Mouse (Mus musculus): ENCODE measurements around the gene Snap25. TPM values are rescaled to one million over a fixed set of nuclear protein-coding genes. Genes with fewer than 3 reads are reported as not detected.
A peak's percentile ranks its signal among the peaks of the same experiment; 100 is the strongest.

The Snap25 gene
- polyA plus RNA-seq, 1 experiment from 2014 or later, result 9.2 TPM

- Histone ChIP-seq H3K4me2 (ENCODE audit: low read depth, low read length) (no peak overlapping the region), H3K27ac (ENCODE audit: low read length) (no peak overlapping the region), H3K9me3 (ENCODE audit: control insufficient read depth, low read length) (no peaks in the 10 kb centered on the region), H3K4me1 (ENCODE audit: control insufficient read depth, insufficient read depth, low read length) (peaks cover 3% of the 10 kb centered on the region; the same call in 1 of the 2 replicates), H3K36me3 (ENCODE audit: control insufficient read depth, insufficient read depth, low read length) (no peaks in the 10 kb centered on the region), H3K9ac (ENCODE audit: low read depth, low read length) (no peak overlapping the region), H3K4me3 (ENCODE audit: low read length) (no peak overlapping the region), H3K27me3 (replicated peaks; ENCODE audit: control insufficient read depth, insufficient read depth, low read length) (no peaks in the 10 kb centered on the region)
- no peak for ATAC-seq
- 74% methylated on average over 2 of the region's 2 CpGs for WGBS
Observed at GRCm38 (mm10) chr2:136742230-136742629, 29.0 kb downstream of the Snap25 start.

GRCm38 (mm10) chr2:136744683-136745326 is 31.6 kb downstream of the Snap25 start:
- no peak overlapping the region for H3K9ac ChIP-seq (ENCODE audit: low read depth, low read length)
- ATAC-seq, result peak; percentile 59
- 74% methylated on average over 2 of the region's 2 CpGs for WGBS
- peak overlapping the region; percentile 2; the same call in 1 of the 2 replicates for H3K27ac ChIP-seq (ENCODE audit: low read length)
- no peaks in the 10 kb centered on the region for H3K36me3 ChIP-seq (ENCODE audit: control insufficient read depth, insufficient read depth, low read length)
- H3K27me3 ChIP-seq (replicated peaks; ENCODE audit: control insufficient read depth, insufficient read depth, low read length), result no peaks in the 10 kb centered on the region
- H3K4me2 ChIP-seq (ENCODE audit: low read depth, low read length), result no peak overlapping the region
- no peak overlapping the region for H3K4me3 ChIP-seq (ENCODE audit: low read length)
- H3K9me3 ChIP-seq (ENCODE audit: control insufficient read depth, low read length), result no peaks in the 10 kb centered on the region
- peaks cover 3% of the 10 kb centered on the region; the same call in 1 of the 2 replicates for H3K4me1 ChIP-seq (ENCODE audit: control insufficient read depth, insufficient read depth, low read length)

DNA sequence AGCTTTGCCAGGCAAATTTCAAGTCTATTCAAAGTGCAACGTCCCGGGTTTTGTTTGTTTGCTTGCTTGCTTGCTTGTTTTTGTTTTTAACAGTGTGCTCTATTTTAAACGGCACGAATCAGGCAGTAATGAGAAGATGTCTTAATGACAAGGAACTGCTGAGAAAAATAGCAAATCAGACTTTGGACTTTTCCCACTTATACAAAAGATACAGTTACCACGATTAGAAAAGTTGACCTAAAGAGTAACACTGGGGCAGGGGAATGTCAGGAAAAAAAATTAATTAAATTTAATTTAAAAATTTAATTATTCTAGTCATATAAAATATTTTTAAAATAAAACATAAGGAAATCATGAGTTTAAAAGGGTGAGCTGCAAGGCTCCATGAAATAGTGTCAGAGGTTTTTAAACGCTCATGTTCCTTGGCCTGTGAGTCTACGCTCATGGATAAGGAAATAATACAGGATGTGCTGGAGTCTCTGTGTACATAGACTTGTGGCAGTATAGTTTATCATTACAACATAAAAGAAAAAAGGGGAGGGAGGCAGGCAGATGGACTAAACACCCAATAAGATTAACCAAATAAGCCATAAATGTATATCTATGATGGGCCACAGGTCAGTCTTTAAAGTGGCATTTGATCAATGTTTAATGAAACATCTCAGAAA is 32.2 kb downstream of the Snap25 start:
- Histone ChIP-seq H3K4me3 (ENCODE audit: low read length) (no peak overlapping the region), H3K9me3 (ENCODE audit: control insufficient read depth, low read length) (no peaks in the 10 kb centered on the region), H3K4me1 (ENCODE audit: control insufficient read depth, insufficient read depth, low read length) (peaks cover 3% of the 10 kb centered on the region; the same call in 1 of the 2 replicates), H3K9ac (ENCODE audit: low read depth, low read length) (no peak overlapping the region), H3K27me3 (replicated peaks; ENCODE audit: control insufficient read depth, insufficient read depth, low read length) (no peaks in the 10 kb centered on the region), H3K4me2 (ENCODE audit: low read depth, low read length) (no peak overlapping the region), H3K36me3 (ENCODE audit: control insufficient read depth, insufficient read depth, low read length) (no peaks in the 10 kb centered on the region), H3K27ac (ENCODE audit: low read length) (no peak overlapping the region; the same call in 1 of the 2 replicates)
- ATAC-seq, result peak; percentile 92
- WGBS, result 23% methylated on average over 7 of the region's 7 CpGs

GRCm38 (mm10) chr2:136753682-136754081 is 40.4 kb downstream of the Snap25 start:
- H3K4me1 ChIP-seq (ENCODE audit: control insufficient read depth, insufficient read depth, low read length), result no peaks in the 10 kb centered on the region
- no peaks in the 10 kb centered on the region for H3K9me3 ChIP-seq (ENCODE audit: control insufficient read depth, low read length)
- H3K4me2 ChIP-seq (ENCODE audit: low read depth, low read length), result no peak overlapping the region
- H3K36me3 ChIP-seq (ENCODE audit: control insufficient read depth, insufficient read depth, low read length), result no peaks in the 10 kb centered on the region
- 31% methylated on average over 3 of the region's 3 CpGs for WGBS
- H3K27me3 ChIP-seq (replicated peaks; ENCODE audit: control insufficient read depth, insufficient read depth, low read length), result no peaks in the 10 kb centered on the region
- no peak overlapping the region for H3K9ac ChIP-seq (ENCODE audit: low read depth, low read length)
- no peak overlapping the region for H3K27ac ChIP-seq (ENCODE audit: low read length)
- H3K4me3 ChIP-seq (ENCODE audit: low read length), result no peak overlapping the region
- ATAC-seq, result no peak

DNA sequence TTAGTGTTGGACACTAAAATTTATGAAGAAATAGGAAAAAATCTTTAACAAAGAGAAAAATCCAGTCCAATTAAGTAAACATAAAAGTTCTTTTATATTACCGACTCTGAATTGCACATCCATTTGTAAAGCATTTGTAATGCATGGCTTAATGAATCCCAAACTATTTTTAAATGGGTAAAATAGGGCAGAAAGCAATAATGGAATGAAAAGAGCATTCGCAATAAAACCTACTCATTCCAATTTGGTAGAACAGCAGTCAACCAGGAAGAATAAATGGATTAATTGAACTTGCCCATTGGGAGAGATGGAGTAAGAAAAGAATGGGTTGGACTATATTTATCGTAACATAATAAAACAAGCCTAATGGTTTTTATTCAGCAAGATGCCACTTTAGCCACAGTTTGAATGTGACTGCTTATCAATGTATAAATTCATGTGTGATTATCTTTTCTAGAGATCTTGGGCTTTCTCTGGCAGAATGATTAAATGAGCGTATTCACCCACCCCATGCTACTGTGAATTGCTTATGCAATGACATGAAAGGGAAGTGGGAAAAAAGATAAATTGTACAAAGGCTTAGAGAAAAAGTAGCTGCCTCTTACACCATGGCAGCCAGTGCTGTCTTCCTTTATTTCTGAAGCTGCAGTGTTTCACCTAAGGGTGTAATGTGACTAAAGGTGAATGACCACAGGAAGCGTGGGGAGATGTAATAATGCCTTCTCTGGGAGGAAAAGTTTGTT is 45.7 kb downstream of the Snap25 start:
- Histone ChIP-seq H3K27me3 (replicated peaks; ENCODE audit: control insufficient read depth, insufficient read depth, low read length) (no peaks in the 10 kb centered on the region), H3K9ac (ENCODE audit: low read depth, low read length) (no peak overlapping the region), H3K4me1 (ENCODE audit: control insufficient read depth, insufficient read depth, low read length) (no peaks in the 10 kb centered on the region), H3K4me2 (ENCODE audit: low read depth, low read length) (no peak overlapping the region), H3K36me3 (ENCODE audit: control insufficient read depth, insufficient read depth, low read length) (no peaks in the 10 kb centered on the region), H3K9me3 (ENCODE audit: control insufficient read depth, low read length) (no peaks in the 10 kb centered on the region), H3K27ac (ENCODE audit: low read length) (no peak overlapping the region), H3K4me3 (ENCODE audit: low read length) (no peak overlapping the region)
- WGBS, result 81% methylated on average over 5 of the region's 5 CpGs
- ATAC-seq, result no peak

- Histone ChIP-seq H3K4me2 (ENCODE audit: low read depth, low read length) (no peak overlapping the region), H3K27me3 (replicated peaks; ENCODE audit: control insufficient read depth, insufficient read depth, low read length) (no peaks in the 10 kb centered on the region), H3K36me3 (ENCODE audit: control insufficient read depth, insufficient read depth, low read length) (no peaks in the 10 kb centered on the region), H3K9me3 (ENCODE audit: control insufficient read depth, low read length) (no peaks in the 10 kb centered on the region), H3K9ac (ENCODE audit: low read depth, low read length) (no peak overlapping the region), H3K27ac (ENCODE audit: low read length) (no peak overlapping the region), H3K4me1 (ENCODE audit: control insufficient read depth, insufficient read depth, low read length) (no peaks in the 10 kb centered on the region), H3K4me3 (ENCODE audit: low read length) (no peak overlapping the region)
- ATAC-seq, result no peak
- WGBS, result 75% methylated on average over 2 of the region's 2 CpGs
Observed at GRCm38 (mm10) chr2:136778156-136778555, 64.9 kb downstream of the Snap25 start.

GRCm38 (mm10) chr2:136778674-136779073 is 65.4 kb downstream of the Snap25 start:
- ATAC-seq, result no peak
- H3K27me3 ChIP-seq (replicated peaks; ENCODE audit: control insufficient read depth, insufficient read depth, low read length), result no peaks in the 10 kb centered on the region
- H3K9me3 ChIP-seq (ENCODE audit: control insufficient read depth, low read length), result no peaks in the 10 kb centered on the region
- H3K4me2 ChIP-seq (ENCODE audit: low read depth, low read length), result no peak overlapping the region
- no peak overlapping the region for H3K4me3 ChIP-seq (ENCODE audit: low read length)
- no peak overlapping the region for H3K9ac ChIP-seq (ENCODE audit: low read depth, low read length)
- H3K36me3 ChIP-seq (ENCODE audit: control insufficient read depth, insufficient read depth, low read length), result no peaks in the 10 kb centered on the region
- H3K27ac ChIP-seq (ENCODE audit: low read length), result no peak overlapping the region
- H3K4me1 ChIP-seq (ENCODE audit: control insufficient read depth, insufficient read depth, low read length), result no peaks in the 10 kb centered on the region
- 82% methylated on average over 3 of the region's 3 CpGs for WGBS

DNA sequence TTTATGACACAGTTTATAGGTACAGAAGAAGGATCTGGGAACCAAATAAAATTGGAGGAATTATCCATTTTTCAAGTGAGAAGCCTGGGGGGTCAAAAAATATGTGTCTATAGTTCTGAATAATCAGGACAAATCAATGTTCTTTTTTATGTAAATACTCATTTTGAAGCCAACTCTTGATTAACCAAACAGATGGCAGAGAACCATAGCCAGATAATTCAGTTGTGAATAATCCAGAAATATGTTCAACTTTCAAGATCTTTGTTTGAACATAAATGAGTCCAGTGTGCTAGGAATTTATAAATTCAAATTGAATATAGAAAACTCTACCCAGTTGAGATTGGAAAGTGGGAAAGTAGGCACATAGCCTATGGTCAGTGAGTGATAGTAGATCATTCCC is 67.0 kb downstream of the Snap25 start:
- Histone ChIP-seq H3K9me3 (ENCODE audit: control insufficient read depth, low read length) (no peaks in the 10 kb centered on the region), H3K4me3 (ENCODE audit: low read length) (no peak overlapping the region), H3K9ac (ENCODE audit: low read depth, low read length) (no peak overlapping the region), H3K36me3 (ENCODE audit: control insufficient read depth, insufficient read depth, low read length) (no peaks in the 10 kb centered on the region), H3K27ac (ENCODE audit: low read length) (no peak overlapping the region), H3K4me2 (ENCODE audit: low read depth, low read length) (no peak overlapping the region), H3K4me1 (ENCODE audit: control insufficient read depth, insufficient read depth, low read length) (no peaks in the 10 kb centered on the region), H3K27me3 (replicated peaks; ENCODE audit: control insufficient read depth, insufficient read depth, low read length) (no peaks in the 10 kb centered on the region)
- ATAC-seq, result no peak

- no peak for ATAC-seq
Observed at GRCm38 (mm10) chr2:136784310-136784709, 71.1 kb downstream of the Snap25 start.

More at GRCm38 (mm10) chr2:136784310-136784709, 71.1 kb downstream of the Snap25 start:
- Histone ChIP-seq H3K27me3 (replicated peaks; ENCODE audit: control insufficient read depth, insufficient read depth, low read length) (no peaks in the 10 kb centered on the region), H3K4me2 (ENCODE audit: low read depth, low read length) (no peak overlapping the region), H3K27ac (ENCODE audit: low read length) (no peak overlapping the region), H3K36me3 (ENCODE audit: control insufficient read depth, insufficient read depth, low read length) (no peaks in the 10 kb centered on the region), H3K4me1 (ENCODE audit: control insufficient read depth, insufficient read depth, low read length) (no peaks in the 10 kb centered on the region), H3K9ac (ENCODE audit: low read depth, low read length) (no peak overlapping the region), H3K9me3 (ENCODE audit: control insufficient read depth, low read length) (no peaks in the 10 kb centered on the region), H3K4me3 (ENCODE audit: low read length) (no peak overlapping the region)
- WGBS, result 81% methylated on average over 4 of the region's 4 CpGs

Data from intestine, embryonic 16.5 days (tissue).